Mouse (Mus musculus): Measurements from ENCODE around the gene Ephx1.
"Not testable (repeated sequence)": the region's sequence is repeated elsewhere in the genome, so short reads cannot be mapped to it uniquely, and the experiment has no call there.

The Ephx1 gene

GRCm38 (mm10) chr1:180974126-180974746 is 46.5 kb downstream of the Ephx1 start:
- no peak for DNase-seq (ENCODE audit: low spot score)

GRCm38 (mm10) chr1:180972941-180973340 is 47.8 kb downstream of the Ephx1 start:
- no peak for DNase-seq (ENCODE audit: low spot score)

GRCm38 (mm10) chr1:180967261-180967660 is 53.4 kb downstream of the Ephx1 start:
- DNase-seq (ENCODE audit: low spot score) = no peak

DNA sequence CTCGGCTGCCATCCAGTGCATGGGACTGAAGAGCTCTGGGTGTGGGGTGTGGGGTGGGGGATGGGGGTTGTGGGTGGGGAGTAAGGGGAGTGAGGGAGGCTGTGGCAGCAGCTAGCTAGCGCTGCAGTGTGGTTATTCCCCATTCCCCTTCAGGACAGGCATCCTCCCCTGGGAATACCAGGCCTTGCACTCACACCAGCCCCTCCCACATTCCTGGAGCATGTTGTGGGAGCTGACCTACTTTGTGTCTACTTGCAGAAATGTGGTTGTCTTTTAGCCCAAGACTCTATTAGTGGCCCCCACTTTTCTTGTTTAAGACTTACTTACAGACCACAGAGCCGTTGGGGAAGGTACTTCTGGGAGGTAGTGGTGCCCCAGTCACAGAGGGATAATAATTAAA is 54.2 kb downstream of the Ephx1 start:
- peak; percentile 50 for DNase-seq (ENCODE audit: low spot score)

DNA sequence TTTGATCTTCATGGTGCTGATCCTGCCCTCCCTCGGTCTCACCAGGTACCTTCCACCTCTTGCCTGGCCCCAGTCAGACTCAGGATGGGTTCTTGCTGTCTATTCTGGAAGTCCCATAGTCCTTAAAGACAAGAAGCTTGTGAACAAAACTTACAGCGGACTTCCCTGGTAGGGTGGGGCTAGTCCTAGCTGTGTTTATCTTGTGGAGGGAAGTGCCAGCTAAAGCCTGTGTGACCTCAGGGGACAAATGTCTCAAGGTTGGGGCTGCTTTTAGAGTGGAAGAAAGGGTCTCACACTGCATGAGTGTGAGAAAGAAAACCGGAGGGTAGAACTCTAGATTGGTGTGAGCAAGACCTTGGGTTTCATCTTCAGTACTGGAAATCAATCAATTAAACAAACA is 54.9 kb downstream of the Ephx1 start:
- no peak for DNase-seq (ENCODE audit: low spot score)

- DNase-seq (ENCODE audit: low spot score) = no peak
These were observed 61.9 kb downstream of the Ephx1 start for GRCm38 (mm10) chr1:180958797-180959196.

GRCm38 (mm10) chr1:180957989-180958388 is 62.7 kb downstream of the Ephx1 start:
- DNase-seq (ENCODE audit: low spot score) = no peak

DNA sequence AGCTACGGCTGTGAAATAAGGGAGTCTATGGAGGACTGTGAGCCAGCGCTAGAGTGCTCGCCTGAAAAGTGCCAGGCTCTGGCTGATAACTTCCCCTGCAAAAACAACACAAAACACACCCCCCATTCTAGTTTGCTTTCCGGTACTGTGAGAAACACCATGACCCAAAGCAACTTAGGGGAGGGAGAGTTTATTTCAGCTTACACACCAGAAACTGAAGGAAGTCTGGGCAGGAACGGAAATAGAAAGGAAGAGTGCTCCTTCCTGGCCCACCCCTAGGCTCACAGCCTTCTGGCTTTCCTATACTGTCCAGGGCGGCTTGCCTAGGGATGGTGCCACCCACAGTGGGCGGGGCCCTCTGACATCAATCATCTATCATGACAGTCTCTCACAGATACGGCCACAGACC is 63.7 kb downstream of the Ephx1 start:
- no peak for DNase-seq (ENCODE audit: low spot score)

GRCm38 (mm10) chr1:180956401-180956800 is 64.3 kb downstream of the Ephx1 start:
- no peak for DNase-seq (ENCODE audit: low spot score)

DNA sequence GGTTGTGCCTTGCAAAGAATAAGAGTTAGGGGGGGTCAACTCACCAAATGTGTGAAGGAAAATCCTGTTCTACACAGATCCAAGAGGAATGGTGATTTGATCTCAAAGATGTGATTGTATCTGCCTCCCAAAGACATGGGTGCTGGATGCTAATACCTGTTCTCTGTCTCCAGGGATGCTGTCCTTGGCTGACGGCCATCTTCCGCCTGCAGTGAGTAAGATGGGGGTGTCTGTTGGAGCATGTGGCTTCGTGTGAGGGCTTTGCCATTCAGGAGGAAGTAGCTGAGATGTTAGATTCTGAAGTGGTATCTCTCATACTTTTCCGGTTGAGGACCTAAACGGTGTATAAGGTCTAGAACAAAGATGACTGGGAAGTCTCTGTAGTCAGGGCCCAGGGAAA is 67.9 kb downstream of the Ephx1 start:
- DNase-seq (ENCODE audit: low spot score) = peak; percentile 57

- DNase-seq (ENCODE audit: low spot score) = no peak
These were observed 68.5 kb downstream of the Ephx1 start for GRCm38 (mm10) chr1:180952085-180952746.

- DNase-seq (ENCODE audit: low spot score) = no peak
These were observed 74.3 kb downstream of the Ephx1 start for GRCm38 (mm10) chr1:180946448-180946847.

- peak; percentile 72 for DNase-seq (ENCODE audit: low spot score)
These were observed 75.4 kb downstream of the Ephx1 start for GRCm38 (mm10) chr1:180945001-180945980.

DNA sequence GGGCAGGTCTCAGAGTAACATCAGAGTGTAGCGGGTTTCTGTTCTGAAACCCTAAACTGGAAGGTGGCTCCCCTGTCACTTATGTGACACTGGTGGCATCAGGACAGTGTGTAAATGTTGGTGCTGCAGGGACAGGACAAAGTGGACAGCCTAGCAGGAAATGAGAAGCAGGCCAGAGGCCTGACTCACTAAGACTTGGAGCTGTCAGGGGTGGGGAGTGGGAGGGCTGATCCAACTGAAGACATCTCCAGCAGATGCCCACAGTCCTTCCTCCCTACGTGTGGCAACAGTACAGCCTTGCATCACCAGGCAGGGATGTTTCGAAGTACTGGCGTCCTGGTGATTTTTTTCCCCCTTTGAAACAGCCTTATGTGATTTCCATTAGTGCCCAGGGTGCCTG is 76.2 kb downstream of the Ephx1 start:
- no peak for DNase-seq (ENCODE audit: low spot score)

DNA sequence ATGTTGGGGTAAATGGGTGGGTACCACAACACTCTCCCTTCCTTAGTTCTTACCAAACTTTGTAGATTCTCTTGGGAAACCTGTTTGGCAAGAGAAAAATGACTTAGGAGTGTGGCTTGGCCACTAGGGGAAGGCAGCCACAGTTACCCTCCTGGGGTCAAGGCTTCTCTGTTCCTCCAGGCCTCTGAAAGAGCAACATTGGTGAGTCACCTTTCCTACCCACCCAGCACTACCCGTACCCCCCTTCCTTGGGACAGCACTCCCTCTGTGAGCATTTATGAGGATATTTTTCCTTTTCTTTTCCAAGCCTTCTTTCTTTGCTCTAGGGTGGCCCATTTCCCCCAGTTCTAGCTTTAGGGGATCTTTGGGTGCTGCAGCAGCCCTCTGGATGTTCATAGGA is 76.8 kb downstream of the Ephx1 start:
- DNase-seq (ENCODE audit: low spot score) = no peak

GRCm38 (mm10) chr1:180943032-180943644 is 77.6 kb downstream of the Ephx1 start:
- no peak for DNase-seq (ENCODE audit: low spot score)

GRCm38 (mm10) chr1:180942166-180943031 is 78.3 kb downstream of the Ephx1 start, which contains the start of gene Tmem63a:
Gene Tmem63a, plus strand, starts transcription at chr1:180942344.
- peak; percentile 85 for DNase-seq (ENCODE audit: low spot score)

DNA sequence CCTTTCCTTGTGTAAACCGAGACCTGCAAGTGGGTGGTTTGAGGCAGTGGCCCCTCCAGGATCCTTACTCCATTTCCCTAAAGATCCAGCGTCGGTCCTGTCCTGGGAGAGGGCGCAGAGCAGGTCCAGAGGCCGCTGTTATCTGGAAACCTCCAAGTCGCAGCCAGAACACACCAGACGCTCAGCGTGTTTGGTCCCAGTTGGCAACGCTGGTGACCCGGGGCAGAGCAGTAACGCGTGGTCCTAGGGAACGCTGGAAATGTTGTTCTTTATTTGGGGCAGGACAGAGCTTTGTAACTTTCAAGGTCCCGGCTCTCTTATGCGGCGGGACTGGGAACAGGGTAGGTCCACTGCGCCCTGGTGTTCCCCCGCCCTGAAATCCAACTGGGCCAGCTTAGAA is 79.0 kb downstream of the Ephx1 start:
- DNase-seq (ENCODE audit: low spot score) = no peak

- no peak for DNase-seq (ENCODE audit: low spot score)
These were observed 79.8 kb downstream of the Ephx1 start for GRCm38 (mm10) chr1:180940776-180941460.

- not testable (repeated sequence) for DNase-seq (ENCODE audit: low spot score)
These were observed 81.9 kb downstream of the Ephx1 start for GRCm38 (mm10) chr1:180938781-180939180.

GRCm38 (mm10) chr1:180937631-180938030 is 83.1 kb downstream of the Ephx1 start:
- not testable (repeated sequence) for DNase-seq (ENCODE audit: low spot score)
